Mouse (Mus musculus): ENCODE data around the gene Atp5h. TPM values are rescaled to one million over a fixed set of nuclear protein-coding genes. Genes with fewer than 3 reads are reported as not detected.

Gene Atp5h
- polyA plus RNA-seq, 1 experiment from 2014 or later: 819 TPM

- Histone ChIP-seq H3K4me2 (ENCODE audit: low read length) (no peak overlapping the region), H3K27me3 (ENCODE audit: control insufficient read depth, insufficient read depth, low read depth, low read length) (no peaks in the 10 kb centered on the region), H3K4me3 (ENCODE audit: low read depth, low read length) (no peak overlapping the region), H3K9ac (ENCODE audit: low read depth, low read length) (no peak overlapping the region; the same call in 1 of the 2 replicates), H3K27ac (ENCODE audit: low read length) (peak overlapping the region; percentile 64), H3K4me1 (ENCODE audit: control insufficient read depth, insufficient read depth, low read length) (peaks cover 30% of the 10 kb centered on the region), H3K36me3 (ENCODE audit: control insufficient read depth, insufficient read depth, low read length) (peaks cover 9% of the 10 kb centered on the region), H3K9me3 (replicated peaks; ENCODE audit: control insufficient read depth, low read length, poor library complexity, severe bottlenecking) (no peaks in the 10 kb centered on the region)
- no peak for ATAC-seq
- 9% methylated on average over 7 of the region's 7 CpGs for WGBS
Measured at GRCm38 (mm10) chr11:115409556-115409955, 10.2 kb downstream of the Atp5h start.

DNA sequence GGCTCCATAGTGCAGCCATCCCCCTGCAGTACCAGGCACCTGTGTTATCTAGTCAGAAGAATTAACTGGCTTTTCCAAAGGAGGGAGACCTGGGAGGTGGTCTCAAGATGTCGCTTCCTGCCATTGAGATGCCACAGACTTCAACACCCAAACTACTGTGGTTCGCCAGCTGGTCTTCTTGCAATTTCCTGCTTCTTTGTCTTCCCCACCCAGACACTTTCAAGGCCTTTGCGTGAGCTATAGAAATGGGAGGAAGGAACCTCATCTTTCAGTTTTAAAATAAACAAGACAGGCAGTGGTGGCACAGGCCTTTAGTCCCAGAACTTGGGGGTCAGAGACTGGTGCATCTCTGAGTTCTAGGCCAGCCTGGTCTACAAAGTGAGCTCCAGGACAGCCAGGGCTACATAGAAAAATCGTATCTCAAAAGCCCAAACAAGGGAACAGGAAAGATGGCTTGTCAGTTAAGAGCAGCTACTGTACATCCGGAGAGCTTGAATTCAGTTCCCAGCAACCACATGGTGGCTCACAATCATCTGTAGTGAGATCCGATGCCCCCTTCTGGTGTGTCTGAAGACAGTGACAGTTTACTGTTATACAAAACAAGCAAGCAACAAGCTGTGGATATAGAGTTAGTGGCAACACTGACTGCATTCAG, 11.4 kb downstream of the Atp5h start:
- Histone ChIP-seq H3K9ac (ENCODE audit: low read depth, low read length) (no peak overlapping the region), H3K27me3 (ENCODE audit: control insufficient read depth, insufficient read depth, low read depth, low read length) (no peaks in the 10 kb centered on the region), H3K36me3 (ENCODE audit: control insufficient read depth, insufficient read depth, low read length) (peaks cover 9% of the 10 kb centered on the region), H3K4me3 (ENCODE audit: low read depth, low read length) (no peak overlapping the region), H3K27ac (ENCODE audit: low read length) (peak overlapping the region; percentile 64), H3K4me2 (ENCODE audit: low read length) (no peak overlapping the region), H3K9me3 (replicated peaks; ENCODE audit: control insufficient read depth, low read length, poor library complexity, severe bottlenecking) (no peaks in the 10 kb centered on the region), H3K4me1 (ENCODE audit: control insufficient read depth, insufficient read depth, low read length) (peaks cover 29% of the 10 kb centered on the region)
- no peak for ATAC-seq
- WGBS: 62% methylated on average over 6 of the region's 6 CpGs

GRCm38 (mm10) chr11:115406858-115407401, 12.8 kb downstream of the Atp5h start:
- WGBS: 95% methylated on average over 17 of the region's 17 CpGs
- Histone ChIP-seq H3K27ac (ENCODE audit: low read length) (no peak overlapping the region), H3K9me3 (replicated peaks; ENCODE audit: control insufficient read depth, low read length, poor library complexity, severe bottlenecking) (no peaks in the 10 kb centered on the region), H3K9ac (ENCODE audit: low read depth, low read length) (no peak overlapping the region), H3K4me1 (ENCODE audit: control insufficient read depth, insufficient read depth, low read length) (peaks cover 32% of the 10 kb centered on the region), H3K4me2 (ENCODE audit: low read length) (no peak overlapping the region), H3K27me3 (ENCODE audit: control insufficient read depth, insufficient read depth, low read depth, low read length) (no peaks in the 10 kb centered on the region), H3K36me3 (ENCODE audit: control insufficient read depth, insufficient read depth, low read length) (peaks cover 9% of the 10 kb centered on the region), H3K4me3 (ENCODE audit: low read depth, low read length) (no peak overlapping the region)
- ATAC-seq: no peak

DNA sequence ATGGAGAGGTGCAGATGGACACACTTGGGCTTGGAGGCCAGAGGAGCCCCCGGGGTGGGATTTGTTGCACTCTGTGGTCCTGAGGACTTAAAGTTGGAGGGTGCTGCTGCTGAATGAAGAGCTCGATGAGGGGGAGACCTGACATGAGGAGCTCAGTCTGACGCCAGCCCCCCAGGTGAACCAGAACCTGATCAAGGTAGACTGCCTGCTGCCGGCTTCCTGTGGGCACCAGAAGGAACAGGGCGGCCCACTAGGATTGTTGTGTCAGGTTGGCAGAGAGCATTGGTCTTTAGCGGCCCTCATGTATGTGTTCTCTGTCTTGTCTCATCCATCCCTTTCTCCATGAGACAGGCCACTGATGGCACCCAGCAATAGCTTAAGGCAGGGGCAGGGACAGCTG, 14.0 kb downstream of the Atp5h start:
- Histone ChIP-seq H3K27me3 (ENCODE audit: control insufficient read depth, insufficient read depth, low read depth, low read length) (no peaks in the 10 kb centered on the region), H3K27ac (ENCODE audit: low read length) (no peak overlapping the region), H3K9me3 (replicated peaks; ENCODE audit: control insufficient read depth, low read length, poor library complexity, severe bottlenecking) (no peaks in the 10 kb centered on the region), H3K4me3 (ENCODE audit: low read depth, low read length) (no peak overlapping the region), H3K9ac (ENCODE audit: low read depth, low read length) (no peak overlapping the region), H3K4me1 (ENCODE audit: control insufficient read depth, insufficient read depth, low read length) (peaks cover 31% of the 10 kb centered on the region), H3K4me2 (ENCODE audit: low read length) (no peak overlapping the region), H3K36me3 (ENCODE audit: control insufficient read depth, insufficient read depth, low read length) (peaks cover 2% of the 10 kb centered on the region)
- WGBS: 96% methylated on average over 6 of the region's 6 CpGs
- no peak for ATAC-seq

DNA sequence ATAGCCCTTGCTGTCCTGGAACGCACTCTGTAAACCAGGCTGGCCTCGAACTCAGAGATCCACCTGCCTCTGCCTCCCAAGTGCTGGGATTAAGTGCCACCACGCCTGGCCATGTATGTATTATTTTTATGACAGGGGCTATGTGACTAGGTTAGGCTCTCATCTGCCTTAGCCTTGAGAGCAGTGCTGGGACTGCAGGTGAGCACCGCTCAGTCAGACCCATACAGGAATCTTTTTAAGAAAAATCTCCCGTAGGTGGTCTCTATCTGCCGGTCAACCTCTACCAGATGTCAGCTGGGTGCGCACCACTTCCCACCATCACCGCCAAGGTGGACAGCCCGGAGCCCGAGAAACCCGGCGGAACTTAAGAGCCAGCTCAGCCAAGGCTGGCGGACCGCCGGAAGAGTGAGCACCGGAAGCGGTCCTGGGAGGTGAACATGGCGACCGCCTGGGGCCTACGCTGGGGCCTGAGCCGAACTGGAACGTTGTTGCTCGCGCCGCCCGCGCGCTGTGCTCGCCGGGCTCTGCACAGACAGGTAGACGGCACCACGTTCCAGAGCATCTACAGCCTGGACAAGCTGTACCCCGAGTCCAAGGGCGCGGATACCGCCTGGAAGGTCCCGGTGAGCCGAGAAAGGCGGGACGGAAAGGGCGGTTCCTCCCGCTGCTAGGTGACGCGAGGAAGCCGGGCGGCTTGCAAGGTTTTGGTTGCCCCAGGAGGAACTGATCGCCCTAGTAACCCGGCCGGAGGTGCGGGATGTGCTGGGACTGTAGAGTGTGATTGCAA, 16.2 kb downstream of the Atp5h start, which contains the start of gene Mrpl58:
Gene Mrpl58 (plus strand): TSS at position 415 of the 787 bp plus-strand sequence.
- no peaks in the 10 kb centered on the region for H3K36me3 ChIP-seq (ENCODE audit: control insufficient read depth, insufficient read depth, low read length)
- peaks cover 31% of the 10 kb centered on the region for H3K4me1 ChIP-seq (ENCODE audit: control insufficient read depth, insufficient read depth, low read length)
- WGBS: 3% methylated on average over 50 of the region's 50 CpGs
- H3K27me3 ChIP-seq (ENCODE audit: control insufficient read depth, insufficient read depth, low read depth, low read length): no peaks in the 10 kb centered on the region
- peak within 1 kb of the TSS; percentile 91 for H3K9ac ChIP-seq (ENCODE audit: low read depth, low read length)
- H3K4me2 ChIP-seq (ENCODE audit: low read length): peak within 1 kb of the TSS; percentile 63
- H3K4me3 ChIP-seq (ENCODE audit: low read depth, low read length): peak within 1 kb of the TSS; percentile 78
- ATAC-seq: peak; percentile 87
- no peaks in the 10 kb centered on the region for H3K9me3 ChIP-seq (replicated peaks; ENCODE audit: control insufficient read depth, low read length, poor library complexity, severe bottlenecking)
- H3K27ac ChIP-seq (ENCODE audit: low read length): peak within 1 kb of the TSS; percentile 94

- peak overlapping the region; percentile 28; the same call in 1 of the 2 replicates for H3K4me2 ChIP-seq (ENCODE audit: low read length)
- peaks cover under 1% of the 10 kb centered on the region; the same call in 1 of the 2 replicates for H3K36me3 ChIP-seq (ENCODE audit: control insufficient read depth, insufficient read depth, low read length)
- 24% methylated on average over 11 of the region's 11 CpGs for WGBS
- no peaks in the 10 kb centered on the region for H3K9me3 ChIP-seq (replicated peaks; ENCODE audit: control insufficient read depth, low read length, poor library complexity, severe bottlenecking)
- H3K4me1 ChIP-seq (ENCODE audit: control insufficient read depth, insufficient read depth, low read length): peaks cover 28% of the 10 kb centered on the region
- H3K27ac ChIP-seq (ENCODE audit: low read length): peak overlapping the region; percentile 77
- H3K9ac ChIP-seq (ENCODE audit: low read depth, low read length): peak overlapping the region; percentile 27; the same call in 1 of the 2 replicates
- no peak overlapping the region for H3K4me3 ChIP-seq (ENCODE audit: low read depth, low read length)
- peak; percentile 57; the same call in 1 of the 2 replicates for ATAC-seq
- H3K27me3 ChIP-seq (ENCODE audit: control insufficient read depth, insufficient read depth, low read depth, low read length): no peaks in the 10 kb centered on the region
Measured at GRCm38 (mm10) chr11:115400630-115401391, 19.0 kb downstream of the Atp5h start.

DNA sequence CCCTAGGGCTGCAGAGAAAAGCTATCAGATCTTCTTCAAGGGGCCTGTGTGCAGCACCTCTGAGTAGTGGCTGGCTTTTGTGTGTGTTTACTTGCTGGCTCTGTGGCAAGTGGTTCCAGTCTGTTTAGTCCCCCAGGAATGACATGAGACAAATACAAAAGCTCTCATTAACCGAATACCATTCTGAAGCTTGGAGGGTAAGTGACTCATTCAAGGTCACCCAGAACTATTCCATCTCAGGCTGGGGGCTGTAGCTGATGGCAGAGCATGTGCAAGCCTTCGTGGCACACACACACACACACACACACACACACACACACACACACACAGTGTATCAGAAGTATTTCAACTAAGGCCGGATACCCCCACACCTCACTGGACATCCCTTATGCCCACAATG, 19.6 kb downstream of the Atp5h start:
- no peak for ATAC-seq
- Histone ChIP-seq H3K4me1 (ENCODE audit: control insufficient read depth, insufficient read depth, low read length) (peaks cover 26% of the 10 kb centered on the region), H3K27me3 (ENCODE audit: control insufficient read depth, insufficient read depth, low read depth, low read length) (no peaks in the 10 kb centered on the region), H3K9ac (ENCODE audit: low read depth, low read length) (no peak overlapping the region), H3K4me2 (ENCODE audit: low read length) (no peak overlapping the region), H3K36me3 (ENCODE audit: control insufficient read depth, insufficient read depth, low read length) (peaks cover 5% of the 10 kb centered on the region; the same call in 1 of the 2 replicates), H3K4me3 (ENCODE audit: low read depth, low read length) (no peak overlapping the region), H3K27ac (ENCODE audit: low read length) (peak overlapping the region; percentile 77), H3K9me3 (replicated peaks; ENCODE audit: control insufficient read depth, low read length, poor library complexity, severe bottlenecking) (no peaks in the 10 kb centered on the region)
- 83% methylated on average over 3 of the region's 3 CpGs for WGBS

DNA sequence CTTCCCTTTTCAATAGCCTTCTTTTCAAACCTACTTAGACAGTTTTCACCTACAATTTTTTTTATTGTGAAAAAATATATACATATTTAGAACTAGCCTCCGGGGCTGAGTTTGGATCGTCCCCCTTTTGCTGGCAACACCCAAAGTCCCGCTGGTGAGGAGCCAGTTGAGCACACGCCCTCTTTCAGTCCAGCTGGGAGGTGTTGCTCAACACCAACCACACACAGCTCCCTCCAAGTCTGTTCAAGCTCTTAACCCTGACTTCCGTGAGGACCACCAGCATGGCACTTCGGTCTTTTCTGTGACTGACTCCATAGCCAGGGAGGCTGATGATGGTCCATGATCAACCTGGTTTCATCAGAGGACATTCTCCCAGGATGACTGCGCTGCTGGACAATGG, 21.7 kb downstream of the Atp5h start:
- Histone ChIP-seq H3K9ac (ENCODE audit: low read depth, low read length) (no peak overlapping the region), H3K27me3 (ENCODE audit: control insufficient read depth, insufficient read depth, low read depth, low read length) (no peaks in the 10 kb centered on the region), H3K4me2 (ENCODE audit: low read length) (no peak overlapping the region), H3K4me3 (ENCODE audit: low read depth, low read length) (no peak overlapping the region), H3K9me3 (replicated peaks; ENCODE audit: control insufficient read depth, low read length, poor library complexity, severe bottlenecking) (no peaks in the 10 kb centered on the region), H3K4me1 (ENCODE audit: control insufficient read depth, insufficient read depth, low read length) (peaks cover 13% of the 10 kb centered on the region), H3K27ac (ENCODE audit: low read length) (no peak overlapping the region), H3K36me3 (ENCODE audit: control insufficient read depth, insufficient read depth, low read length) (peaks cover 18% of the 10 kb centered on the region)
- no peak for ATAC-seq
- WGBS: 83% methylated on average over 7 of the region's 7 CpGs

All from midbrain, embryonic 16.5 days (tissue).